Comparison of ENCODE assay signal across 9 mouse cellular contexts in the genomic region with DNA sequence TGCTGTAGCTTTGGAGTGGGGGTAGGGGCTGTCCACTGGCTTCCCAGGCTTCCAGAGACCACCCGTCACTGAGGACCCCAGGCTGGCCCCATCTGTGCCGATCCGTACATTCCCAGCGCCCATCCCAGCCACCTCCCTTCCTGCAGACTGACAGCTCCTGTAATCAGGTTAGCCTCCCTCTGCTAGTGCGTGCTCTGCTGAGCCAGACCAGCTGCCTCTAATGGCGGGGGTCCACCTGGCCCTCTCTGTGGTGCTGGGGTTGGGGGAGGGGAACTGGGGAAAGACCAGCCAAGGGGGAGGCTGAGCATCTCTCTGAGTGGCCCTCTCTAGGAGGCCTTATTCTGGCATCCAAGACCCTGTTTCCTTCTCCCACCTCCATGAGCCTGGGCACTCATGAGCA. TPM values are rescaled to one million over a fixed set of nuclear protein-coding genes. Genes with fewer than 3 reads are reported as not detected.
A peak's percentile ranks its signal among the peaks of the same experiment; 100 is the strongest.
DNase-seq lines count a peak whose midpoint lies in the region; ATAC-seq and TF ChIP-seq lines count a peak whose summit lies in the region.
"Had no signal": no experiment of that assay in that cellular context is flagged by ENCODE, and none has a peak within 500 bp of the region (broad histone marks: within the 10 kb centered on the region; RNA-seq: fewer than 3 reads in every experiment).

No protein-coding gene starts in this region.

- 42% methylated on average over 6 of the region's 6 CpGs for WGBS in heart, postnatal 0 days
- 29% methylated on average over 6 of the region's 6 CpGs for WGBS in forebrain, embryonic 10.5 days
- 23% methylated on average over 6 of the region's 6 CpGs for WGBS in hindbrain, embryonic 15.5 days
- WGBS in neural tube, embryonic 14.5 days, result 24% methylated on average over 6 of the region's 6 CpGs
- WGBS in liver, postnatal 0 days (ENCODE audit: insufficient replicate concordance), result 70% methylated on average over 6 of the region's 6 CpGs

- H3K4me1 ChIP-seq in heart, postnatal 0 days (ENCODE audit: control insufficient read depth, insufficient read depth), result peaks cover 96% of the 10 kb centered on the region
- peaks cover 97% of the 10 kb centered on the region for H3K4me1 ChIP-seq in forebrain, embryonic 10.5 days
- H3K4me1 ChIP-seq in hindbrain, embryonic 15.5 days (replicated peaks), result peaks cover 87% of the 10 kb centered on the region
- H3K4me1 ChIP-seq in neural tube, embryonic 14.5 days (ENCODE audit: control insufficient read depth, insufficient read depth, low read length), result peaks cover 65% of the 10 kb centered on the region
- H3K4me1 ChIP-seq in liver, postnatal 0 days (ENCODE audit: insufficient read depth), result peaks cover 85% of the 10 kb centered on the region

- H3K4me2 ChIP-seq in heart, postnatal 0 days (ENCODE audit: low read depth, low read length), result 0 out of 2 replicates have a peak overlapping the region, but pooled peaks have one; percentile 8
- H3K4me2 ChIP-seq in hindbrain, embryonic 15.5 days, result no peak overlapping the region
- H3K4me2 ChIP-seq in neural tube, embryonic 14.5 days (ENCODE audit: low read depth, low read length), result no peak overlapping the region
- no peak overlapping the region for H3K4me2 ChIP-seq in liver, postnatal 0 days (ENCODE audit: low read depth, low read length)

- no peaks in the 10 kb centered on the region for H3K36me3 ChIP-seq in heart, postnatal 0 days (replicated peaks; ENCODE audit: control insufficient read depth, insufficient read depth, low read length)
- H3K36me3 ChIP-seq in forebrain, embryonic 10.5 days (replicated peaks), result peaks cover 79% of the 10 kb centered on the region
- no peaks in the 10 kb centered on the region for H3K36me3 ChIP-seq in hindbrain, embryonic 15.5 days
- H3K36me3 ChIP-seq in neural tube, embryonic 14.5 days (ENCODE audit: control insufficient read depth, insufficient read depth, low read length), result no peaks in the 10 kb centered on the region
- H3K36me3 ChIP-seq in liver, postnatal 0 days (replicated peaks; ENCODE audit: insufficient read depth, low read length), result 0 out of 2 replicates have a peak, but pooled peaks cover 2% of the 10 kb centered on the region

- H3K9me3 ChIP-seq in heart, postnatal 0 days (replicated peaks; ENCODE audit: control insufficient read depth, low read length), result no peaks in the 10 kb centered on the region
- H3K9me3 ChIP-seq in forebrain, embryonic 10.5 days, result no peaks in the 10 kb centered on the region
- no peaks in the 10 kb centered on the region for H3K9me3 ChIP-seq in hindbrain, embryonic 15.5 days
- H3K9me3 ChIP-seq in neural tube, embryonic 14.5 days (ENCODE audit: control insufficient read depth, low read length), result no peaks in the 10 kb centered on the region
- no peaks in the 10 kb centered on the region for H3K9me3 ChIP-seq in liver, postnatal 0 days (ENCODE audit: low read length)

- no peak for TF ChIP-seq CTCF in heart, postnatal 0 days (IDR thresholded peaks at IDR 0.05; ENCODE audit: low read depth)
- no peak for TF ChIP-seq CTCF in liver, postnatal 0 days (IDR thresholded peaks at IDR 0.05; ENCODE audit: low read depth)

- TF ChIP-seq EP300 in heart, postnatal 0 days (IDR thresholded peaks at IDR 0.05; ENCODE audit: low read depth), result no peak
- no peak for TF ChIP-seq EP300 in liver, postnatal 0 days (IDR thresholded peaks at IDR 0.05; ENCODE audit: low read depth)

- no peak overlapping the region; the same call in 1 of the 2 replicates for H3K9ac ChIP-seq in heart, postnatal 0 days (replicated peaks; ENCODE audit: low read depth, low read length)
- no peak overlapping the region for H3K9ac ChIP-seq in hindbrain, embryonic 15.5 days
- no peak overlapping the region for H3K9ac ChIP-seq in neural tube, embryonic 14.5 days (replicated peaks; ENCODE audit: low read depth, low read length)
- no peak overlapping the region for H3K9ac ChIP-seq in liver, postnatal 0 days (replicated peaks)

- ATAC-seq in heart, postnatal 0 days (ENCODE audit: insufficient read depth, low read depth), result no peak
- ATAC-seq in hindbrain, embryonic 15.5 days (ENCODE audit: low FRiP score, low read depth), result no peak
- 0 out of 2 replicates have a peak, but pooled peaks have one; percentile 28 for ATAC-seq in neural tube, embryonic 14.5 days (ENCODE audit: low read depth)
- no peak for ATAC-seq in liver, postnatal 0 days

- no peak for DNase-seq in heart, postnatal 0 days (ENCODE audit: low spot score)
- no peak for DNase-seq in heart, postnatal 4 days
- no peak for DNase-seq in forebrain, embryonic 10.5 days (ENCODE audit: extremely low spot score, low spot score)
- DNase-seq in liver, postnatal 0 days, result no peak
- DNase-seq in adrenal gland, adult 8-10 months, result no peak
- DNase-seq in adrenal gland, adult (ENCODE audit: inconsistent age in 2 of 2, low spot score in 1 of 2), result no peak

- no peaks in the 10 kb centered on the region for H3K27me3 ChIP-seq in heart, postnatal 0 days (ENCODE audit: control insufficient read depth, insufficient read depth, low read length)
- no peaks in the 10 kb centered on the region for H3K27me3 ChIP-seq in forebrain, embryonic 10.5 days (ENCODE audit: poor library complexity, severe bottlenecking)
- no peaks in the 10 kb centered on the region for H3K27me3 ChIP-seq in hindbrain, embryonic 15.5 days
- no peaks in the 10 kb centered on the region for H3K27me3 ChIP-seq in neural tube, embryonic 14.5 days (ENCODE audit: control insufficient read depth, insufficient read depth, low read length)
- no peaks in the 10 kb centered on the region for H3K27me3 ChIP-seq in liver, postnatal 0 days (ENCODE audit: insufficient read depth, low read length)

- no peak overlapping the region for H3K4me3 ChIP-seq in heart, postnatal 0 days (ENCODE audit: low read depth, low read length)
- no peak overlapping the region for H3K4me3 ChIP-seq in forebrain, embryonic 10.5 days
- no peak overlapping the region for H3K4me3 ChIP-seq in hindbrain, embryonic 15.5 days
- no peak overlapping the region for H3K4me3 ChIP-seq in neural tube, embryonic 14.5 days (ENCODE audit: low read depth, low read length)
- H3K4me3 ChIP-seq in liver, postnatal 0 days (ENCODE audit: low read depth, low read length), result no peak overlapping the region

- peak overlapping the region; percentile 78 for H3K27ac ChIP-seq in heart, postnatal 0 days (ENCODE audit: low read depth)
- peak overlapping the region; percentile 60 for H3K27ac ChIP-seq in forebrain, embryonic 10.5 days
- H3K27ac ChIP-seq in hindbrain, embryonic 15.5 days (replicated peaks), result peak overlapping the region; percentile 62
- H3K27ac ChIP-seq in neural tube, embryonic 14.5 days (ENCODE audit: low read depth, low read length), result no peak overlapping the region
- H3K27ac ChIP-seq in liver, postnatal 0 days (ENCODE audit: low read depth), result no peak overlapping the region
- H3K27ac ChIP-seq: kidney, postnatal 0 days had no signal

RNA-seq across cellular contexts. Expression of a gene that starts 53.8 kb away (rescaled TPM):
- total RNA-seq in heart, postnatal 0 days (2014; rRNA removed; ENCODE audit: low replicate concordance), result 41.0 and 47.8 TPM in 2 replicates
- 12.4 and 13.8 TPM in 2 replicates for polyA plus RNA-seq in heart, postnatal 0 days (2015; fragmentation: Nextera tagmentation; extraction: Ambion mirVana)
- 10 to 100 TPM; 67.0 to 78.5 TPM for total RNA-seq in heart, postnatal 4 days (2021)
- 38.8 and 42.5 TPM in 2 replicates for polyA plus RNA-seq in forebrain, embryonic 10.5 days (2016; fragmentation: Nextera tagmentation; extraction: Ambion mirVana)
- 70.9 and 72.6 TPM in 2 replicates for polyA plus RNA-seq in hindbrain, embryonic 15.5 days (2015; fragmentation: Nextera tagmentation; extraction: Ambion mirVana)
- polyA plus RNA-seq in neural tube, embryonic 14.5 days (2014; fragmentation: Nextera tagmentation; extraction: Ambion mirVana), result 72.7 and 75.0 TPM in 2 replicates
- polyA plus RNA-seq in liver, postnatal 0 days (2015; fragmentation: Nextera tagmentation; extraction: Ambion mirVana), result 3.6 and 4.3 TPM in 2 replicates
- 100 to 1,000 TPM in 2 of 4 experiments, 10 to 100 TPM in 2; 90.3 to 192 (median 125) TPM for total RNA-seq in adrenal gland, adult 8-10 months (2022)

Comparison
In these comparisons a context has a peak if more than half of its experiments do, and no peak if none do; other contexts are left out.
1. H3K27ac ChIP-seq: peak in heart, postnatal 0 days (single experiment), forebrain, embryonic 10.5 days (single experiment) and hindbrain, embryonic 15.5 days (single experiment); none in neural tube, embryonic 14.5 days (single experiment) and liver, postnatal 0 days (single experiment).